Mouse (Mus musculus) ES-E14 (cell line): ENCODE data around the gene 9130230L23Rik. TPM values are rescaled to one million over a fixed set of nuclear protein-coding genes. Genes with fewer than 3 reads are reported as not detected.
A peak's percentile ranks its signal among the peaks of the same experiment; 100 is the strongest.

Experiments used
- DNase-seq: peaks from one replicate; pipeline ENCODE4 v3.0.0-alpha.2; 2013; ENCODE audit warnings: low read depth, low spot score
- H3K27ac ChIP-seq: 2 replicates; pipeline ENCODE4 v1.5.1; 2012; ENCODE audit warnings: low read depth, mild to moderate bottlenecking, low read length, moderate library complexity, mixed read lengths; ENCODE audit not compliant: poor library complexity, insufficient read depth, severe bottlenecking
- H3K36me3 ChIP-seq: 2 replicates; pipeline ENCODE4 v1.6.1; 2012; ENCODE audit warnings: mild to moderate bottlenecking, low read length, moderate library complexity, mixed read lengths; ENCODE audit not compliant: control insufficient read depth, poor library complexity, insufficient read depth, severe bottlenecking
- H3K4me1 ChIP-seq, 2 experiments: fragments of 150-350 bp in 1 of 2; sonication (generic) in 1 of 2; 2 replicates each; pipeline ENCODE4 v1.6.1; 2012; ENCODE audit warnings: low read length in 2 of 2, mild to moderate bottlenecking in 1 of 2, mixed read lengths in 1 of 2; ENCODE audit not compliant: control insufficient read depth in 2 of 2, insufficient read depth in 2 of 2, poor library complexity in 1 of 2
- H3K4me3 ChIP-seq, 2 experiments: fragments of 150-350 bp in 1 of 2; sonication (generic) in 1 of 2; 2 replicates each; pipeline ENCODE4 v1.5.1; 2012; ENCODE audit warnings: low read length in 2 of 2, low read depth in 1 of 2, mild to moderate bottlenecking in 1 of 2, mixed read lengths in 1 of 2; ENCODE audit not compliant: insufficient read depth in 1 of 2, poor library complexity in 1 of 2, severe bottlenecking in 1 of 2
- H3K9ac ChIP-seq: 2 replicates; pipeline ENCODE4 v1.6.1; 2012; ENCODE audit warnings: low read depth, mild to moderate bottlenecking, low read length, mixed read lengths; ENCODE audit not compliant: poor library complexity, insufficient read depth, severe bottlenecking
- H3K9me3 ChIP-seq: fragments of 150-350 bp; sonication (generic); 2 replicates; pipeline ENCODE4 v1.6.1; 2012; ENCODE audit warnings: low read depth, mild to moderate bottlenecking, low read length; ENCODE audit not compliant: control insufficient read depth, insufficient read depth
- CHD2 ChIP-seq: IDR thresholded peaks from 2 replicates; pipeline ENCODE4 v1.6.1; 2014; ENCODE audit warnings: mild to moderate bottlenecking, low read depth, low read length, inconsistent platforms
- HCFC1 ChIP-seq: IDR thresholded peaks from 2 replicates; pipeline ENCODE4 v1.6.1; 2012; ENCODE audit warnings: low read length, inconsistent platforms, borderline replicate concordance; ENCODE audit not compliant: insufficient read depth
- MAFK ChIP-seq: IDR thresholded peaks from 2 replicates; pipeline ENCODE4 v1.6.1; 2014; ENCODE audit warnings: mild to moderate bottlenecking, low read depth, low read length, inconsistent platforms; ENCODE audit not compliant: insufficient read depth
- ZC3H11A ChIP-seq: IDR thresholded peaks from 2 replicates; pipeline ENCODE4 v1.6.1; 2012; ENCODE audit warnings: low read depth, mild to moderate bottlenecking, inconsistent platforms, low read length, borderline replicate concordance
- ZNF384 ChIP-seq: IDR thresholded peaks from 2 replicates; pipeline ENCODE4 v1.6.1; 2012; ENCODE audit warnings: low read depth, low read length, inconsistent platforms
- in situ Hi-C, 2 experiments: fragments of 600-800 bp; cut with MboI; formaldehyde crosslinking; loops; one replicate each; pipeline ENCODE4 v1.15.1; 2025; ENCODE audit warnings: low sequenced_read_pairs in 2 of 2, inconsistent platforms in 1 of 2; ENCODE audit not compliant: unreplicated experiment in 2 of 2
- total RNA-seq: library from RNA; depleted of rRNA; stranded (reverse); fragments of 300-350 nt; gene quantifications from 2 replicates; pipeline ENCODE4 v1.2.3, GENCODE M21; 2012

The 9130230L23Rik gene
- total RNA-seq, 1 experiment, result 0.36 TPM

- Histone ChIP-seq H3K9ac (no peak overlapping the region), H3K27ac (no peak overlapping the region), H3K9me3 (no peaks in the 10 kb centered on the region), H3K36me3 (no peaks in the 10 kb centered on the region), H3K4me3 (no peak overlapping the region), H3K4me1 (peaks cover 0 to under 1% of the 10 kb centered on the region in 2 experiments; a peak in 1 of 4 replicates)
- no peak for TF ChIP-seq ZNF384
- in situ Hi-C loops, result no loop called here
- DNase-seq, result no peak
These were observed 17.7 kb downstream of the 9130230L23Rik start for GRCm38 (mm10) chr5:65986426-65986825.

- H3K27ac ChIP-seq, result peak overlapping the region; percentile 95
- H3K9me3 ChIP-seq, result no peaks in the 10 kb centered on the region
- DNase-seq, result no peak
- in situ Hi-C loops, result no loop called here
- peak overlapping the region; percentile 45 to 62 for H3K4me3 ChIP-seq
- no peak for TF ChIP-seq ZC3H11A
- TF ChIP-seq CHD2, result no peak
- no peak for TF ChIP-seq HCFC1
- no peak for TF ChIP-seq ZNF384
- TF ChIP-seq MAFK, result no peak
- peaks cover 4% of the 10 kb centered on the region for H3K36me3 ChIP-seq
- H3K4me1 ChIP-seq, result peaks cover 2% of the 10 kb centered on the region in 2 experiments; a peak in 3 of 4 replicates
- peak overlapping the region; percentile 79 for H3K9ac ChIP-seq
These were observed 28.4 kb downstream of the 9130230L23Rik start for GRCm38 (mm10) chr5:65975731-65976130.

DNA sequence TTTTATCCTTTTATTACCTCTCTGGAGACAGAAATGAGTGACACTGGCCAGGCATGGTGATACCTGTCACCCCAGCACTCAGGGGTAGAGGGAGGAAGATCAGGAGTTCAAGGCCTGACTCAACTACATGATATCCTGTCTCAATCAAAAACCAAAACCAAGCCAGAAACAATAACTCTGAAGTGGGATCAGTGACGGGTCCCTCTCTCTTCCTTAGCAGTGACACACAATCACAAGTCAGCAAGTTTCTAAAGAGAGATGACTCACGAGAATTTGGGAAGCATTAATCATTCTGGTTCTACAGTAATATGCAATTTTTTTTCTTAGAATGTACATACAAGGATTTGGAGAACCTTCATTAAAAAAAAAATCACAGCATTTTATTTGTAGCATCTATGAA, 30.9 kb downstream of the 9130230L23Rik start:
- DNase-seq, result no peak
- no peak overlapping the region for H3K4me3 ChIP-seq
- in situ Hi-C loops, result no loop called here
- no peaks in the 10 kb centered on the region for H3K9me3 ChIP-seq
- TF ChIP-seq ZNF384 (no peak), HCFC1 (no peak), ZC3H11A (no peak), MAFK (no peak), CHD2 (no peak)
- H3K9ac ChIP-seq, result no peak overlapping the region
- peaks cover 0 to 2% of the 10 kb centered on the region in 2 experiments; a peak in 3 of 4 replicates for H3K4me1 ChIP-seq
- H3K36me3 ChIP-seq, result peaks cover 5% of the 10 kb centered on the region
- H3K27ac ChIP-seq, result no peak overlapping the region; the same call in 1 of the 2 replicates

- Histone ChIP-seq H3K9ac (no peak overlapping the region), H3K9me3 (no peaks in the 10 kb centered on the region), H3K27ac (no peak overlapping the region), H3K4me3 (peak overlapping the region; percentile 60 to 66; a peak in 3 of 4 replicates), H3K4me1 (no peaks in the 10 kb centered on the region; a peak in 1 of 4 replicates), H3K36me3 (peaks cover 5% of the 10 kb centered on the region)
- no peak for DNase-seq
- in situ Hi-C loops, result no loop called here
- TF ChIP-seq MAFK, result no peak
- 0 out of 2 replicates have a peak, but pooled peaks have one; percentile 9 for TF ChIP-seq ZC3H11A
These were observed 36.1 kb downstream of the 9130230L23Rik start for GRCm38 (mm10) chr5:65968004-65968403.

GRCm38 (mm10) chr5:65967091-65967490, 37.0 kb downstream of the 9130230L23Rik start:
- Histone ChIP-seq H3K9ac (peak overlapping the region; percentile 58; the same call in 1 of the 2 replicates), H3K9me3 (no peaks in the 10 kb centered on the region), H3K4me3 (peak overlapping the region; percentile 60 to 66), H3K27ac (peak overlapping the region; percentile 65), H3K4me1 (no peaks in the 10 kb centered on the region; a peak in 1 of 4 replicates), H3K36me3 (peaks cover 5% of the 10 kb centered on the region)
- no peak for TF ChIP-seq ZNF384
- no peak for TF ChIP-seq ZC3H11A
- TF ChIP-seq MAFK, result no peak
- no peak for TF ChIP-seq CHD2
- no peak for TF ChIP-seq HCFC1
- in situ Hi-C loops, result no loop called here
- no peak for DNase-seq
